Mouse (Mus musculus) MEL (cell line): Measurements from ENCODE around the gene Dgkz. TPM values are rescaled to one million over a fixed set of nuclear protein-coding genes. Genes with fewer than 3 reads are reported as not detected.

Experiments used
- DNase-seq: peaks from one replicate; pipeline ENCODE4 v3.0.0; 2011; ENCODE audit warnings: low read depth, low spot score
- H3K27ac ChIP-seq: 2 replicates; pipeline ENCODE4 v1.5.1; 2012; ENCODE audit warnings: low read depth, mild to moderate bottlenecking, control low read depth, low read length, moderate library complexity; ENCODE audit not compliant: control insufficient read depth
- H3K27me3 ChIP-seq, 2 experiments: fragments of 150-350 bp in 1 of 2; sonication (generic) in 1 of 2; 2 replicates each; pipeline ENCODE4 v1.6.1; 2012; ENCODE audit warnings: low read length in 2 of 2, mild to moderate bottlenecking in 2 of 2, improper control_type of control experiment in 1 of 2, moderate library complexity in 1 of 2; ENCODE audit not compliant: insufficient read depth in 2 of 2, control insufficient read depth in 1 of 2
- H3K36me3 ChIP-seq, 2 experiments: 2 replicates each; pipeline ENCODE4 v1.6.1; 2012 to 2014; ENCODE audit warnings: low read length in 2 of 2, improper control_type of control experiment in 1 of 2, inconsistent platforms in 1 of 2, mild to moderate bottlenecking in 1 of 2; ENCODE audit not compliant: insufficient read depth in 2 of 2, control insufficient read depth in 1 of 2
- H3K4me1 ChIP-seq, 2 experiments: fragments of 150-350 bp in 1 of 2; sonication (generic) in 1 of 2; 2 replicates each; pipeline ENCODE4 v1.6.1; 2012; ENCODE audit warnings: low read length in 2 of 2, improper control_type of control experiment in 1 of 2, mild to moderate bottlenecking in 1 of 2; ENCODE audit not compliant: insufficient read depth in 2 of 2, control insufficient read depth in 1 of 2
- H3K4me3 ChIP-seq, 2 experiments: fragments of 150-350 bp in 1 of 2; sonication (generic) in 1 of 2; 2 replicates each; pipeline ENCODE4 v1.5.1; 2012; ENCODE audit warnings: low read depth in 2 of 2, low read length in 2 of 2, mild to moderate bottlenecking in 2 of 2, moderate library complexity in 2 of 2, control low read depth in 1 of 2, improper control_type of control experiment in 1 of 2; ENCODE audit not compliant: control insufficient read depth in 1 of 2, insufficient read depth in 1 of 2
- H3K79me2 ChIP-seq: 2 replicates; pipeline ENCODE4 v1.6.1; 2012; ENCODE audit warnings: mild to moderate bottlenecking, low read length, moderate library complexity; ENCODE audit not compliant: control insufficient read depth, poor library complexity, insufficient read depth
- H3K9ac ChIP-seq: 2 replicates; pipeline ENCODE4 v1.6.1; 2012; ENCODE audit warnings: low read depth, mild to moderate bottlenecking, control low read depth, low read length, moderate library complexity; ENCODE audit not compliant: control insufficient read depth, poor library complexity, severe bottlenecking
- H3K9me3 ChIP-seq: fragments of 150-350 bp; sonication (generic); replicated peaks from 2 replicates; pipeline ENCODE4 v1.6.1; 2012; ENCODE audit warnings: mild to moderate bottlenecking, low read length, improper control_type of control experiment, moderate library complexity; ENCODE audit not compliant: insufficient read depth
- BHLHE40 ChIP-seq: IDR thresholded peaks from 2 replicates; pipeline ENCODE4 v1.6.1; 2012; ENCODE audit warnings: low read depth, mild to moderate bottlenecking, inconsistent platforms, low read length, improper control_type of control experiment, borderline replicate concordance
- CHD1 ChIP-seq: IDR thresholded peaks from 2 replicates; pipeline ENCODE4 v1.6.1; 2012; ENCODE audit warnings: low read depth, mild to moderate bottlenecking, inconsistent platforms, low read length, improper control_type of control experiment
- E2F4 ChIP-seq: IDR thresholded peaks from 2 replicates; pipeline ENCODE4 v1.6.1; 2011; ENCODE audit warnings: low read depth, low read length, improper control_type of control experiment, borderline replicate concordance
- ETS1 ChIP-seq: IDR thresholded peaks from 2 replicates; pipeline ENCODE4 v1.6.1; 2012; ENCODE audit warnings: low read depth, mild to moderate bottlenecking, inconsistent platforms, low read length, improper control_type of control experiment, moderate library complexity
- HCFC1 ChIP-seq: IDR thresholded peaks from 2 replicates; pipeline ENCODE4 v1.6.1; 2012; ENCODE audit warnings: low read depth, mild to moderate bottlenecking, inconsistent platforms, low read length, improper control_type of control experiment, moderate library complexity
- KAT2A ChIP-seq: conservative IDR thresholded peaks from 2 replicates; pipeline ENCODE4 v1.6.1; 2012; ENCODE audit warnings: low read depth, low read length, improper control_type of control experiment, inconsistent platforms
- MAX ChIP-seq: IDR thresholded peaks from 2 replicates; pipeline ENCODE4 v1.6.1; 2011; ENCODE audit warnings: low read length, improper control_type of control experiment
- MAZ ChIP-seq: IDR thresholded peaks from 2 replicates; pipeline ENCODE4 v1.6.1; 2012; ENCODE audit warnings: low read depth, mild to moderate bottlenecking, inconsistent platforms, low read length, improper control_type of control experiment
- MEF2A ChIP-seq: IDR thresholded peaks from 2 replicates; pipeline ENCODE4 v1.6.1; 2014; ENCODE audit warnings: low read depth, mild to moderate bottlenecking, inconsistent platforms, low read length, improper control_type of control experiment; ENCODE audit not compliant: poor library complexity, insufficient replicate concordance, severe bottlenecking; ENCODE audit errors: extremely low read depth
- MXI1 ChIP-seq: IDR thresholded peaks from 2 replicates; pipeline ENCODE4 v1.6.1; 2011; ENCODE audit warnings: mild to moderate bottlenecking, low read depth, low read length, improper control_type of control experiment
- POLR2AphosphoS2 ChIP-seq: IDR thresholded peaks from 2 replicates; pipeline ENCODE4 v1.6.1; 2011; ENCODE audit warnings: low read length, improper control_type of control experiment
- POLR2AphosphoS5 ChIP-seq: IDR thresholded peaks from 2 replicates; pipeline ENCODE4 v1.6.1; 2012; ENCODE audit warnings: low read depth, borderline replicate concordance, mild to moderate bottlenecking, inconsistent platforms, low read length, moderate library complexity, mixed read lengths
- RCOR1 ChIP-seq: IDR thresholded peaks from 2 replicates; pipeline ENCODE4 v1.6.1; 2012; ENCODE audit warnings: low read depth, mild to moderate bottlenecking, inconsistent platforms, low read length, improper control_type of control experiment
- TBP ChIP-seq: IDR thresholded peaks from 2 replicates; pipeline ENCODE4 v1.8.0; 2011; ENCODE audit warnings: low read depth, low read length, improper control_type of control experiment
- TCF12 ChIP-seq: IDR thresholded peaks from 2 replicates; pipeline ENCODE4 v1.6.1; 2014; ENCODE audit warnings: low read depth, mild to moderate bottlenecking, inconsistent platforms, low read length, improper control_type of control experiment, moderate library complexity
- ZMIZ1 ChIP-seq: IDR thresholded peaks from 2 replicates; pipeline ENCODE4 v1.6.1; 2012; ENCODE audit warnings: low read depth, mild to moderate bottlenecking, inconsistent platforms, low read length, improper control_type of control experiment, moderate library complexity
- polyA plus RNA-seq, 2 experiments: library from polyadenylated mRNA; stranded (reverse) in 1 of 2; unstranded in 1 of 2; fragments of >175 nt in 1 of 2; fragments of >200 nt in 1 of 2; gene quantifications; 2 replicates each; pipeline versions ENCODE4 v1.2.1 to v1.2.4; 2012; ENCODE audit warnings: low replicate concordance in 2 of 2, low read depth in 1 of 2; ENCODE audit not compliant: insufficient read length in 2 of 2, insufficient read depth in 1 of 2, missing spikeins in 1 of 2
- total RNA-seq: library from RNA; depleted of rRNA; stranded (reverse); fragments of 300-350 nt; gene quantifications from 2 replicates; pipeline ENCODE4 v1.2.3, GENCODE M21; 2012

Gene Dgkz
- total and polyA plus RNA-seq, 3 experiments: 65.6 to 165 TPM; not detected in 1

DNA sequence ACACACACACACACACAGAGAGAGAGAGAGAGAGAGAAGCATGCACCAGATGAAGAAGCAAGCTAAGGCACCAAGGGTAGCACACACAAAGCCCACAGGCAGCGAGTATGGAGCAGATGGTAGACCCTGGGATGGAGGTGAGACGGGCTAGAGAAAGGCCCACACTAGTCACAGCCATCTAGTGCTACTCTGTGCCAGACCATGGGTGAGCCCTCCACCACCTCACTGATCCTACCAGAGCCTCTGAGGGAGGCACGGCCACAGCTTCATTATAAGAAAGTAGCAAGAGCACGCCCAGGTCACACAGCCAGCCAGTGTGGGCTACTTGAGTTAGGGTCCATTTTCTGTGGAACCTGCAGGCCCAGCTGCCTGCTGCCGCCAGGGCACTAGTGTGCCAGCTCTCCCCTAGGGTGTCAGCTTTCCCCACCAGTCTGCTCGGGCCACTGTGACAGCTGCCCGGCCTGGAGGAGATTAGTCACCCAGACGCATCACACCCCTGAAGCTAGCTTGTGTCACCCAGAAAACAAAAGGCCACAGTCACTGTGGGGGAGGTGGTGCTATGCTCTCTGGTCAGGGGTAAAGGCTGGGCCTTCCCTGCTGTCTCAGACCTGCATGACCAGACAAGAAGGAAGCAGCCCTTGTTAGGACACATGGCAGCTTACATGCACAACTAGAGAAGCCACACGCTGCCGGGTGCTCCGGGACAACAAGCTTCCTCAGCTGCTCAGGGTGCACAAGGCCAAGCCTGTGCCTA lies 28.1 kb downstream of the Dgkz start:
- Histone ChIP-seq H3K27me3 (no peaks in the 10 kb centered on the region), H3K4me3 (peak overlapping the region; percentile 35 to 61), H3K36me3 (peaks cover 2 to 23% of the 10 kb centered on the region in 2 experiments; a peak in 3 of 4 replicates), H3K9me3 (no peaks in the 10 kb centered on the region), H3K9ac (peak overlapping the region; percentile 71), H3K79me2 (peaks cover 43% of the 10 kb centered on the region), H3K4me1 (peaks cover 15 to 41% of the 10 kb centered on the region in 2 experiments; a peak in 3 of 4 replicates), H3K27ac (peak overlapping the region; percentile 94)
- TF ChIP-seq POLR2AphosphoS2 (no peak), MAX (peak; percentile 48; the same call in 1 of the 2 replicates), CHD1 (no peak), TBP (no peak), MXI1 (peak; percentile 55; the same call in 1 of the 2 replicates), BHLHE40 (no peak), TCF12 (no peak), MAZ (no peak)
- DNase-seq: peak; percentile 57

DNA sequence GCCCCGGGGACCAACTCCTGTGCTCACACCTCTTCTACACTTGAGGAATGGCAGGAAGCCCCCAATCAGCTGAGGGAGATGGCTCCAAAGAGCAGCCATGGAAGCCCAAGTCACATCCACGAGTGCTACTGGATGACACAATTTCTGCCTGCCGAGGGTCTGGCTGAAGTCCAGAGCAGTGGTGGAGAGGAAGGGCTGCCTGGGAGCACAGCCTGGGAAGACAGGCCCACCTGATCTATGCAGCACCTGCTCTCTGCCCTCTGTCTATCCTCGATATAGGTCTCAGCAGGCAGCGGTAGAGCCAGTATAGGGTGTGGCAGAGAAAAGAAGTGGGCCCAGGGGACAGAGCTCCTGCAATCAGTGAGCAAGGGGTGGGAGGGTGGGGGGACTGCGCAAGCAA lies 28.8 kb downstream of the Dgkz start:
- no peak overlapping the region for H3K4me3 ChIP-seq
- H3K9ac ChIP-seq: no peak overlapping the region
- peaks cover 42% of the 10 kb centered on the region for H3K79me2 ChIP-seq
- peaks cover 15 to 38% of the 10 kb centered on the region in 2 experiments; a peak in 3 of 4 replicates for H3K4me1 ChIP-seq
- no peak overlapping the region for H3K27ac ChIP-seq
- no peaks in the 10 kb centered on the region for H3K27me3 ChIP-seq
- DNase-seq: no peak
- no peak for TF ChIP-seq TCF12
- TF ChIP-seq E2F4: no peak
- TF ChIP-seq POLR2AphosphoS5: no peak
- TF ChIP-seq KAT2A: no peak
- TF ChIP-seq RCOR1: no peak
- TF ChIP-seq ZMIZ1: no peak
- no peak for TF ChIP-seq HCFC1
- no peak for TF ChIP-seq ETS1
- no peak for TF ChIP-seq MEF2A
- H3K36me3 ChIP-seq: peaks cover 5 to 23% of the 10 kb centered on the region in 2 experiments
- H3K9me3 ChIP-seq: no peaks in the 10 kb centered on the region
